Mouse (Mus musculus) adrenal gland (tissue): ENCODE results near the gene Dnm1.

Source experiments
- intact Hi-C: fragments of 180-260 bp; cut with DNase I; formaldehyde crosslinking; loops from one replicate; pipeline ENCODE4 v1.15.1; 2025
- long read RNA-seq, 2 experiments: library from polyadenylated mRNA; unstranded; transcript quantifications; one replicate each; pipeline ENCODE4 v2.0.0; 2020; ENCODE audit warnings: borderline replicate concordance in 1 of 2; ENCODE audit not compliant: insufficient replicate concordance in 1 of 2

The Dnm1 gene
- long read RNA-seq, experiment 1, result 0 reads
- long read RNA-seq, experiment 2, partial matches to known transcripts, result 1 of 1 reads
- long read RNA-seq, experiment 2, other reads (novel, unspliced or antisense), result 0 of 1 reads

DNA sequence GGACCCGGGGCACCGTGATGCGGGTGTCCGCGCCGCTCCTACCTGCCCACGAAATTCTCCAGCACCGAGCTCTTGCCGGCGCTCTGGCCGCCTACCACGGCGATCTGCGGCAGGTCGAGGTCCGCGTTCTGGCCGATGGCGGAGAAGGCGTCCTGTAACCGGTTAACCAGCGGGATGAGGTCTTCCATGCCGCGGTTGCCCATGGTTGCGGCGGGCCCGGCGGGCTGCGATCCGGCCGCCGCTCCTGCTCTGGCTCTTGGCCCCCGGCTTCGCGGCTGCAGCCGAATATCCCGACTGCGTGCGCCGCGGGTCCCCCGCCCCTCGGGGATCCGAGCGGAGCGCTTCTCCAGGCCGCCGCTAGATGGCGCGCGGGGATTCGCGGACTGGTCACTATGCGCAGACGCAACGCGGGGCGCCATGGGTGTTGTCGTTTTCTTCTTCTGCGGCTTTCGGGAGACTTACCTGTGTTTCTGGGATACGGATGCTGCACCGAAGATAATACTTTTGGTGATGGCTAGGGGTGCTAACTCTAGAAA, at the start of gene Dnm1:
Dnm1 (minus strand) TSS at position 332 of the 536 bp plus-strand sequence.
- intact Hi-C loops, result loop anchor here (5.0 kb wide), 1 partner anchor 44 kb away; the partner anchor contains the start of gene Ptges2

GRCm38 (mm10) chr2:32396695-32397094, 43.6 kb upstream of the Dnm1 start:
- intact Hi-C loops, result loop anchor here (5.0 kb wide), 1 partner anchor 44 kb away; the partner anchor contains the start of genes Ciz1 and Dnm1

GRCm38 (mm10) chr2:32395946-32396621, 42.9 kb upstream of the Dnm1 start:
- intact Hi-C loops, result loop anchor here (5.0 kb wide), 1 partner anchor 44 kb away; the partner anchor contains the start of genes Ciz1 and Dnm1

DNA sequence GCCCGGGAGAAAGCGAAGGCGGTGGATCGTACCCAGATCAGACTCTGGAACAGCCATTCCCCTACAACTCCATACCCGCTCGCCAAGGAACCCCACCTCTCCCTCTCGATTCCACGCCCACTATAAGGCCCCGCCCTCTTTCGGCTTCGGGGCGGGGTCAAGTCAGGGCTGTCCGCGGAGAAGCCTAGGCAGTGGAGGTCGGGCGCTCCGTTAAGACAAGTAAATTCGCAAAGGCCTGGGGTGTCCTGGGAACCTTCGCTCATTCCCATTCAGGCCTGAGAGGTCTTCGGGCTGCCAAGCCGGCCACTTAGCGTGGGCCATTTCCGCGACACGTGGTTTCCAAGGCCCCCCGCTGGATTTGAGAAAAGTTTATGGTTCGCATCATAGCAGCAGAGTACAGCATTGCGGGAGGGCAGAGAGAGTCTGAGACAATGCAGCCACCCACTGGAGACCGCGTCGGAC, 42.4 kb upstream of the Dnm1 start, which contains the start of gene Ptges2:
Ptges2 (plus strand) TSS at position 413 of the 462 bp plus-strand sequence.
- intact Hi-C loops, result loop anchor here (5.0 kb wide), 1 partner anchor 43 kb away; the partner anchor contains the start of genes Ciz1 and Dnm1

DNA sequence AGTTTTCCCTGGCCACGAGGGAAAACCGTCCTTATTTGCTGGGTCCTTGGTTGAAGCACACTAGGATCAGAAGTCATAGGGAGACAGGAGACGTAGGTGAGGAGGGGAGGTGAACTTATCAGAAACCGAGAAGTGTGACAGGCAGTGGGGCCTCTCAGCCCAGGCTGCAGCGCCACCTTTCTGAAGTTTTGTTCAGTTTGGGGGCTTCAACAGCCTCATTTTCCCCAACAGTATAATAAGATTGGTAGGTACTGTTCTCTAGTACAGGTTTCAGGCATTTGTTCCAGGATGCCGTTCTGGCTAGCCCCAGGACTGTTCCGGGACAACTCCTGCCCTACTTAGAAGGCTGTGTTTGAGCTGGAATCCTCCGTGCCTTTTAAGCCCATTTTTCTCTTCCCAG, 41.8 kb upstream of the Dnm1 start:
- intact Hi-C loops, result loop anchor here (5.0 kb wide), 1 partner anchor 43 kb away; the partner anchor contains the start of genes Ciz1 and Dnm1

- intact Hi-C loops, result no loop called here
Observed at GRCm38 (mm10) chr2:32392063-32392462, 38.9 kb upstream of the Dnm1 start.

- intact Hi-C loops, result no loop called here
Observed at GRCm38 (mm10) chr2:32390871-32391270, 37.7 kb upstream of the Dnm1 start.

GRCm38 (mm10) chr2:32389157-32389556, 36.0 kb upstream of the Dnm1 start:
- intact Hi-C loops, result no loop called here

GRCm38 (mm10) chr2:32387706-32388490, 34.8 kb upstream of the Dnm1 start, which contains the start of gene Lcn2:
Gene Lcn2 (minus strand): TSS chr2:32388252.
- intact Hi-C loops, result no loop called here

DNA sequence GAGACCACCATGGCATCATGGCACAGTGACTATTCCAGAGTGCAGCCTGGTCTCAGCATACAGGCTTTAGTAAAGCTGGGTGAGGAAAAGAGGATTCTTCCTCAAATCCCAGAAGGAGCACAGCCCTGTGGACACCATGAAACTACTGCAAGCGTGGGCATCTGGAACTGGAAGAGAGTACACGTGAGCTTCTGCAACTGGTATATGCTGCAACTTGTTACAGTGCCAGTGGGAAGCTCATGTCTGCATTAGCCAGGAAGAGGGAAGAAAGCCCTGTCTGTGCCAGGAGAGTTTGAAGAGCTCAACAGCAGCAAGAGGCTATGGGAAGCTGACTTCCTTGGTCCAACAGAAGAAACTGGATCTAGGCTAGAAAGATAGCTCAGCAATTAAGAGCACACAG, 29.6 kb upstream of the Dnm1 start:
- intact Hi-C loops, result no loop called here

DNA sequence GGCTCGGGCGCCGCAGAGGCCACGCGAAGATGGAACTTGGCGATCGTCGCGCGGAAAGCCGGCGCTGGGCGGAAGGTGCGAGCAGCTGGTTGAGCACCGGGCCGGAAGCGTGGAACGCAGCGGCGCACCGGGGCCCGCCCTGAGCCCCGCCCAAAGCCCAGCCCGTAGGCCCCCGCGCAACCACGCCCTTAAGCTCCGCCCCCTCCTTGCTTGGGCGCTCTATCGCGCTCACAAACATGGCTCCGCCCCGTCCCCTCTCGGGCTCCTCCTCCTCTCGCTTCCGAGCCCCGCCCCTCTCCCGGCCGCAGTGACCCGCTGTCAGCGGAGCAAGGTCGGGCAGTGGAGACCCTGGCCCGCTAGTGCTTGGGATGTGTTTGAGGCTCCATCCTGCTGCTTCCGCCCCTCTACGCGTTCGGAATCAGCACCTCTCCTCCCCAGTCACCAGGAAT, 28.7 kb upstream of the Dnm1 start, which contains the start of gene 1110008P14Rik:
1110008P14Rik (minus strand) TSS at position 164 of the 449 bp plus-strand sequence.
- intact Hi-C loops, result no loop called here

- intact Hi-C loops, result no loop called here
Observed at GRCm38 (mm10) chr2:32381141-32381774, 28.1 kb upstream of the Dnm1 start.

DNA sequence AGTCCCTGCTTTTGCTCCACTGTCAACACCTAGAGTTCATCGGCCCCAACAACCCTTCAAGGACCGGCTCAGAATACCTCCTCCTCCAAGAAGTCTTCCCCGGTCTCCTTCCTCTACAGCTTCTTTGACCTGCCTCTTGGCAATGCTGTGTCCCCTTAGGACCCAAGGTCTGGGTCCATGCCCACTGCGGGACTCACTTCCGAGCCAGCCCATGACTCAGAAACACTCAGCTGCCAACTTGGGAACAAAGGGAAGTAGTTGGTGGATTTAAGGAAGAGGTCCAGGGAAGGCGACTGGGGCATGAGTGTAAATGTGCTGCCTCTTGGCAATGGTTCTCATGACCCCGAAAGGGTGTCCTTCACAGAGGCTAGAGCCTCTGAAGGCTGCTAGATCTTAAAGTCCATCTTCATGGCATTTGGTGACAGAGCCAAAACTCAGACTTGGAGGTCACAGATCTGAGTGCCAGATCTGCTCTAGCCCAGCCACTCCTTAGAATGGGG, 26.9 kb upstream of the Dnm1 start:
- intact Hi-C loops, result no loop called here

GRCm38 (mm10) chr2:32376963-32377362, 23.8 kb upstream of the Dnm1 start:
- intact Hi-C loops, result no loop called here

GRCm38 (mm10) chr2:32375317-32375940, 22.3 kb upstream of the Dnm1 start:
- intact Hi-C loops, result no loop called here

GRCm38 (mm10) chr2:32374191-32374590, 21.1 kb upstream of the Dnm1 start:
- intact Hi-C loops, result no loop called here

GRCm38 (mm10) chr2:32367315-32367714, 14.2 kb upstream of the Dnm1 start:
- intact Hi-C loops, result no loop called here

GRCm38 (mm10) chr2:32364121-32364520, 11.0 kb upstream of the Dnm1 start:
- intact Hi-C loops, result no loop called here

DNA sequence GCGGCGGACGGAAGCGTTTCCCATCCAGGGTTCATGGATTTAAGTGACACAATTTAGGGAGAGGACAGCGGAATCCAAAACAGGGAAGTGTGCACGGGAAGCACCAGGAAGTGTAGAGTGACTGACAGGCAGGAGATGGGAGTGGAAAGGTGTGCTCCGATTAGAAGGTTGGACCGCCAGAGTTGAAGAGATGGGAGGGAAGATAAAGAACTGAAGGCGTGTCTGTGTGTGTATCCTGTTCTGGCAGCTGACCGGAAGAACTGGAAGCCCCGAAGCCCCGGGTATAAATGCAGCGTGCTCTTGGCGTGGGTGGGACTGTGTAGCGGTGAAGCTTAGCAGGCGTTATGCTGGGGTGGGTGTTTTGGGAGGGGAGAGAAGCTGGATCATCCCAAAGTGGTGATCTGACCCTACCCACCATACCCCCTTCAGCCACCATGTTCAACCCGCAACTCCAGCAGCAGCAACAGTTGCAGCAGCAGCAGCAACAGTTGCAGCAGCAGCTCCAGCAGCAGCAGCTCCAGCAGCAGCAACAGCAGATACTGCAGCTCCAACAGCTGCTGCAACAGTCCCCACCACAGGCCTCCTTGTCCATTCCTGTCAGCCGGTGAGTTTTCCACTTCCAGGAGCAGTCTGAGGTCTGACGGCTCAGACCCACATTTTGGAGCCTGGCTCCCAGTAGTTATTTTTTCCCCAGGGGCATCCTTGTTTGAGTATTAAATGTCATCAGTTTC, 10.4 kb upstream of the Dnm1 start:
- intact Hi-C loops, result no loop called here
